Mouse (Mus musculus) embryo, embryonic 10.5 days (tissue): ENCODE results near the gene Grin2b.

Experiments used
- DNase-seq: peaks from one replicate; pipeline ENCODE4 v3.0.0-alpha.2; 2015; ENCODE audit warnings: low spot score

Grin2b gene

GRCm38 (mm10) chr6:136173191-136173896 lies at the start of gene Grin2b:
Gene Grin2b (minus strand): TSS chr6:136173511.
- DNase-seq = peak; percentile 75

DNA sequence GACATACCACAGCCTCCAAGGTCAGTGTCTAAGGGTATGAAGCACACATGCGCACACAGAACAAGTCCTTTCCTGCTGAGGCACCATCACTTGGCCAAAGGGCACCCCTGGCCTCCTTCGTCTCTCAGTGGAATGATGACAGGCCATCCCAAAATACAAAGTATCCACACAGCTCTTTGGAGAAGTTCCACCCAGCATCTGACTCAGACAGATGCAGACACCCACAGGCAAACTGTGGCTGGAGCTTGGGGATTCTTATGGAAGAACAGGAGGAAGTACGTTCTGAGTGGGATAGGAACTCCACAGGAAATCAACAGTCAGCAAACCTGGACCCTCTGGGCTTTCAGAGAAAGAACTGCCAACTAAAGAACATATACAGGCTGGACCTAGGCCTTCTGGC lies 48.6 kb upstream of the Grin2b start:
- no peak for DNase-seq

GRCm38 (mm10) chr6:136210442-136210841 lies 37.1 kb upstream of the Grin2b start:
- no peak for DNase-seq

GRCm38 (mm10) chr6:136199814-136200213 lies 26.5 kb upstream of the Grin2b start:
- no peak for DNase-seq

DNA sequence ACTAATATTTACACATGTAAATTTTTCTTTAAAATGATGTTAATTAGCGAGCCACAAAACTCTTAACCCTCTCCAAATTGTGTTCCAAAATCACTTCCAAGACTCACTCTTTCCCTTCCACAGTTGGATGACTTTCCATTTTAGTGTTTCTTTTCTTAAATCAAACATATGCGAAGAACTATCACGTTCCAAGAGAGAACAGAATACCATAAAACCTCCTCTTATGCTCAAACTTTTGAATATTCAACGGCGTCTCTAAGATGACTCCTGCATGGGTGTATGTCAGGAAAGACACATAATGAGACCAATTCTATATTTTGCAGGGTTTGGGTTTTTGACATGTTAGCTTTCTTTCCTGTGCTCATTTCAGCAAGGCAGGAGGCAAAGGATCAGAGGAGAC lies 21.3 kb upstream of the Grin2b start:
- no peak for DNase-seq

- no peak for DNase-seq
Observed at GRCm38 (mm10) chr6:136178066-136178465, 4.8 kb upstream of the Grin2b start.

- peak; percentile 43 for DNase-seq
Observed at GRCm38 (mm10) chr6:136172801-136173190, 515 bp downstream of the Grin2b start.

GRCm38 (mm10) chr6:136172172-136172651 lies 1.1 kb downstream of the Grin2b start:
- peak; percentile 47 for DNase-seq

- DNase-seq = peak; percentile 11
Observed at GRCm38 (mm10) chr6:136171343-136171742, 2.0 kb downstream of the Grin2b start.

DNA sequence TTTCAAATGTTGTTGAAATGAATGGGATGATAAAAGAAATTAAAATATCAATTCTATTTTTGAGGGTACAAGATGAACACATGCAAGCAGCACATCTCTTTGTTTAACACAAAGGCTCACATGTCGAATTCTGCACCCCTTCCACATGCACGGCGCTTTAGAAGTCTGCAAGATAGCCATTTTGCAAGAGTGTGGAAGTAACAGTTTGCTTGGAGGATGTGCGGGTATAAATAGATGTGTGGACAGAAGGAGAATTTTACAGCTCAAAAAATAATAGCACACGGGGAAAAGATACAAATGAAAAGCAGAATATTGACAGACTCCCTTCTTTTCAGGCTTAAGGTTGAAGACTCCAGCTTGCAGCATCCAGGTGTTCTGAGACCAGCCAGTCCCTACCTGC lies 2.9 kb downstream of the Grin2b start:
- no peak for DNase-seq

GRCm38 (mm10) chr6:136167361-136167760 lies 6.0 kb downstream of the Grin2b start:
- DNase-seq = no peak

GRCm38 (mm10) chr6:136165443-136166077 lies 7.8 kb downstream of the Grin2b start:
- no peak for DNase-seq

DNA sequence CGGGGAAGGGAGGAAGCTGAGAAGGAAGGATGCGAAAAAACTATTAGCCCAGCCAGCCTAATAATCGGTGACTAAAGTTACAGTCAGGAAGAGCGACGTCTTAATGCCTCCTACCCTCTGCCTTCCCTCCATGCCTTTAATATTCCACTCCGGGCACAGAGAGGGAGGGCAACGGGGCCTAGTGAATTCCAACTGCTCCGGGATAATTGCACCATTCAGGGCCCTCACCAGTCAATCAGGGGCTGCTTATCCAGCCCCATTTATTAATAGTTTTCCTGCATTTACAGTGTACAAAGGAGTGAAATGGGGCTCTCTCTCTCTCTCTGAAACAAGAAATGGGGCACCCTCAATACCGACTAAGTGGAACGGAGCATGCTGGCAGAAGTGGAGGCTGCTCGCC lies 11.2 kb downstream of the Grin2b start:
- no peak for DNase-seq

GRCm38 (mm10) chr6:136153444-136153843 lies 19.9 kb downstream of the Grin2b start:
- no peak for DNase-seq

GRCm38 (mm10) chr6:136150064-136150463 lies 23.2 kb downstream of the Grin2b start:
- no peak for DNase-seq

DNA sequence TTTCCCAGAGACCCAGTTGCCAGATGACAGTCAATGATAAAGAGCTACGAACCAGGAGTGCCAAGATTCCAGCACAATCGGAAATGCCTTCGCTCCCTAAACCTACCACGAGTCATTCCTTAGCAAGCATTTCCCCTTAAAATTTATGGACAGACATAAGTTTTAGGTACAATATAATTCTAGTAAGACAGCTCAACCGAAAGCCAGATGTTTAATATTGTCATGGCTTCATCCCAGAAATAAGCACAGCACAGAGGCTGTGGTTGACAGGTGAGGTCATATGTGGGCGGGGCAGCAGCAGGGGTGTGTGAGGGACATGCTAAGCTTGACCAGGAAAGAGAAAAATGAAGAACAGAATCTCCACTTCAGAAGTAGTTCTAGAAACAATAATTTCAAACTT lies 33.3 kb downstream of the Grin2b start:
- DNase-seq = no peak

GRCm38 (mm10) chr6:136130456-136130855 lies 42.9 kb downstream of the Grin2b start:
- DNase-seq = peak; percentile 55

DNA sequence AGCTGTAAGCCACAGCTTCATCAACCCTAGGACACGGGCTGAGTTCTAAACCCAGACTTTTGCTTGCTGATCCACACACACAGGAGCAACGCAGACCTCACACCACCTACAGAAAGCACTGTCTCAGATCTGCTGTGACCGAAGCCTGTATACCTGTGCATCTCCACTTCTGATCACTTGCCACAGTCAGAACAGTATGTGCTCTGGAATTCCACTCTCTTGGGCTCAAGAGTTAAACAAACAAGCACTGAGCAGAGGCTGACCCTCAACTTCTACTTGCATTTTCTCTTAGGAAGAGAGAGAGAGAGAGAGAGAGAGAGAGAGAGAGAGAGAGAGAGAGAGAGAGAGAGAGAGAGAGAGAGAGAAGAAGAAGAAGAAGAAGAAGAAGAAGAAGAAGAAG lies 50.7 kb downstream of the Grin2b start:
- no peak for DNase-seq

GRCm38 (mm10) chr6:136117390-136117789 lies 55.9 kb downstream of the Grin2b start:
- no peak for DNase-seq

GRCm38 (mm10) chr6:136113639-136114410 lies 59.5 kb downstream of the Grin2b start:
- DNase-seq = no peak

DNA sequence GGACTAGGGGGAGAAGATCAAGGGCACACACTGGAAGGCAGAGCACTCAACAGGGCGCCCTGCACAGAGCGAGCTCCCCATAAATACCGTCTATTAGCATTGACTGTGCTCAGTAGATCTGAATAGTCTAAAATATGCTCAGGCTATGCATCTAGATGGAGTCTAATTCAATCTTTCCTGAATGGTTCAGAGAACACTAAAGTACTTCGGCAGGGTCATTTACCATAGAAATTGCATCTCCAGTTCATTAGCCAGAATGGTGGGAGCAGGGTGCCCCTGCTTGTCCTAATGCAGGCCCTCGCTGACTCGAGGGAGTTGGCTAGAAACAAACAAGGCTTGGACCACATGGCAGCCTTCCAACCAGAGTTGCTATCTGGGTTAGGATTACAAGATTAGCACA lies 64.1 kb downstream of the Grin2b start:
- DNase-seq = no peak

DNA sequence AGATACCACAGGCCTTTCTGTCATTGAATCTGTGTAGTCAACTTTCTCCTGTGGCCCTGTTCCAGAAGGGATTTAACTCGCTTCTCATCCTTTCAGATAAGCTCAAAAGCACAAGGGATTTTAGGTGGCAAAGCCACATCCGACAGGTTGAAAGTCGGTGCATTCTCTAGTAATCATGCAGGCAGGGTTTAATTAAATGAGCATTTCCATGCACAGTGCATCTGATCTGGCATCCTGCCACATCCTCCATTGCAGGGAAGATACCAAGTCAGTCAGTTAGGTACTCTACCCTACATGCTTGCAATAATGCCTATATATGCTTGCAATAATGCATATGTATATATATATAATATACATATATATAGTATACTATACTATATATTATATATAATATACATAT lies 64.8 kb downstream of the Grin2b start:
- no peak for DNase-seq

GRCm38 (mm10) chr6:136105221-136105620 lies 68.1 kb downstream of the Grin2b start:
- DNase-seq = no peak
